Mouse (Mus musculus) intestine, postnatal 0 days (tissue): Measurements from ENCODE around the gene Vasn. TPM values are rescaled to one million over a fixed set of nuclear protein-coding genes. Genes with fewer than 3 reads are reported as not detected.
A peak's percentile ranks its signal among the peaks of the same experiment; 100 is the strongest.

Source experiments
- ATAC-seq: fragments of 200-750 bp; cut with Nextera tagmentation; 2 replicates; pipeline ENCODE4 v1.8.0; 2017; ENCODE audit warnings: mild to moderate bottlenecking, moderate TSS enrichment, moderate library complexity
- H3K27ac ChIP-seq: fragments of 300-500 bp; sonication (generic); 2 replicates; pipeline ENCODE4 v1.5.1; 2014; ENCODE audit warnings: mild to moderate bottlenecking, low read depth, low read length, moderate library complexity
- H3K27me3 ChIP-seq: fragments of 300-500 bp; sonication (generic); replicated peaks from 2 replicates; pipeline ENCODE4 v1.6.1; 2014; ENCODE audit warnings: low read length, mixed read lengths; ENCODE audit not compliant: control insufficient read depth, insufficient read depth
- H3K36me3 ChIP-seq: fragments of 300-500 bp; sonication (generic); 2 replicates; pipeline ENCODE4 v1.6.1; 2014; ENCODE audit warnings: mild to moderate bottlenecking, moderate library complexity; ENCODE audit not compliant: control insufficient read depth, insufficient read depth
- H3K4me1 ChIP-seq: fragments of 300-500 bp; sonication (generic); replicated peaks from 2 replicates; pipeline ENCODE4 v1.6.1; 2014; ENCODE audit warnings: antibody characterized with exemption, low read length, mixed read lengths; ENCODE audit not compliant: control insufficient read depth, insufficient read depth
- H3K4me2 ChIP-seq: fragments of 300-500 bp; sonication (generic); replicated peaks from 2 replicates; pipeline ENCODE4 v1.6.1; 2014; ENCODE audit warnings: low read depth, mild to moderate bottlenecking, moderate library complexity
- H3K4me3 ChIP-seq: fragments of 300-500 bp; sonication (generic); 2 replicates; pipeline ENCODE4 v1.5.1; 2014; ENCODE audit warnings: low read depth, low read length
- H3K9ac ChIP-seq: fragments of 300-500 bp; sonication (generic); 2 replicates; pipeline ENCODE4 v1.6.1; 2014; ENCODE audit warnings: mild to moderate bottlenecking, low read depth, low read length
- H3K9me3 ChIP-seq: fragments of 300-500 bp; sonication (generic); 2 replicates; pipeline ENCODE4 v1.6.1; 2016; ENCODE audit warnings: mixed run types; ENCODE audit not compliant: control insufficient read depth
- CTCF ChIP-seq: sonication (generic); IDR thresholded peaks from 2 replicates; pipeline ENCODE4 v1.5.1; 2016; ENCODE audit warnings: low read depth, mild to moderate bottlenecking, control low read depth, antibody characterized with exemption, moderate library complexity
- whole genome bisulfite sequencing: fragments of 180-500 bp; shearing (Covaris S2); extraction: QIAGEN DNeasy Blood & Tissue Kit; methylation state at CpG from one replicate; pipeline ENCODE4 v1.1.7; 2014; 5-methylcytosine and 5-hydroxymethylcytosine counted together
- polyA plus RNA-seq: library from polyadenylated mRNA; unstranded; fragments of >200 nt; fragmentation: Nextera tagmentation; extraction: Ambion mirVana; gene quantifications from 2 replicates; pipeline ENCODE4 v1.2.1, GENCODE M21; 2015

Vasn gene
- polyA plus RNA-seq, 1 experiment from 2014 or later: 5.0 TPM

DNA sequence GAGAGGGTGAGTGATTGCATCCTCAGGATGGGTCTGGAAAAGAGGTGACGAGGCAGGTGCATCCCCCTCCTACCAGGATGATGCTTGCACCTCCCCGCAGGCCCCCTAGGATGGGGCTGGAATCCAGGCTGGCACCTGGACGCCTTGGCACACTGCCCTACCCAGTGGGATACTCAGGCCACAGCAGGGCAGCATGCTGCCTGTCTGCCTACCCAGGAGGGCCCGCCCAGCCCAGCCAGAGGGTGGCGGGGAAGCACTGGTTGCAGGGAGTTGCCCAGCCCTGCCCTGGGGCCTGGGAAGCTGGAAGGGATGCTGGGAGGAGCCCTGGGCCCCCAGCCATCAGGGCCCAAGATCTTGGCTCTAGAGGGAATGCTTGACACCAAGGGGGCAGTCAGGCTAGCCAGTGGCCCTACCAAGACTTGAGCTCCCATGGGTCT, 44.2 kb upstream of the Vasn start:
- Histone ChIP-seq H3K36me3 (no peaks in the 10 kb centered on the region), H3K27ac (no peak overlapping the region), H3K9me3 (no peaks in the 10 kb centered on the region), H3K4me2 (peak overlapping the region; percentile 96), H3K4me3 (peak overlapping the region; percentile 72), H3K9ac (peak overlapping the region; percentile 80; the same call in 1 of the 2 replicates), H3K27me3 (no peaks in the 10 kb centered on the region), H3K4me1 (peaks cover 5% of the 10 kb centered on the region; the same call in 1 of the 2 replicates)
- WGBS: 12% methylated on average over 5 of the region's 5 CpGs
- no peak for ATAC-seq
- peak; percentile 31; the same call in 1 of the 2 replicates for TF ChIP-seq CTCF

- ATAC-seq: no peak
- no peaks in the 10 kb centered on the region for H3K36me3 ChIP-seq
- no peaks in the 10 kb centered on the region for H3K27me3 ChIP-seq
- no peak for TF ChIP-seq CTCF
- H3K9ac ChIP-seq: peak overlapping the region; percentile 7; the same call in 1 of the 2 replicates
- H3K27ac ChIP-seq: no peak overlapping the region
- H3K4me2 ChIP-seq: peak overlapping the region; percentile 96
- WGBS: 40% methylated on average over 3 of the region's 3 CpGs
- peaks cover 5% of the 10 kb centered on the region; the same call in 1 of the 2 replicates for H3K4me1 ChIP-seq
- peak overlapping the region; percentile 72 for H3K4me3 ChIP-seq
- H3K9me3 ChIP-seq: no peaks in the 10 kb centered on the region
Observed at GRCm38 (mm10) chr16:4596141-4596728, 43.5 kb upstream of the Vasn start.

DNA sequence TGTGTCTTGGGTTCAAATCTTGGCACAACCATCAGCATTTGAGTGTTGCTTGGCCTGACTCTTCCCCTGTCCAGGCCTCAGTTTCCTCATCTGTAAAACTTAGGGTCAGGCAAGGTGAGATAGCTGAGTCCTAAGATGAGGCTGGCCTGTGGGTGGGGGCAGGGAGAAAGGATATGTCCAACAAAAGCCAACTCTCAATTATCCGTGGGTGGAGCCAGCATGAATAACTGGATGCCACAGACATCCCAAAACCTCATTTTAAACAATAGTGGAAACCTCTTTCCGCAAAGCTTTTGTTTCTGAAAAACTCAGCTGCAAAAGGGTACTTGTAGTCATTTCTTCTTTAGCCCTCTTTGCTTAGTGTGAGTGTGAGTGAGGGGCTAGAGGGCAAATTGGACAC, 42.9 kb upstream of the Vasn start:
- Histone ChIP-seq H3K27ac (no peak overlapping the region), H3K27me3 (no peaks in the 10 kb centered on the region), H3K4me2 (peak overlapping the region; percentile 96; the same call in 1 of the 2 replicates), H3K9me3 (no peaks in the 10 kb centered on the region), H3K36me3 (no peaks in the 10 kb centered on the region), H3K4me1 (peaks cover 5% of the 10 kb centered on the region; the same call in 1 of the 2 replicates), H3K4me3 (no peak overlapping the region), H3K9ac (no peak overlapping the region)
- no peak for ATAC-seq
- no peak for TF ChIP-seq CTCF
- 60% methylated on average over 2 of the region's 2 CpGs for WGBS

GRCm38 (mm10) chr16:4597296-4597695, 42.4 kb upstream of the Vasn start:
- Histone ChIP-seq H3K4me3 (no peak overlapping the region), H3K9me3 (no peaks in the 10 kb centered on the region), H3K4me2 (peak overlapping the region; percentile 24; the same call in 1 of the 2 replicates), H3K36me3 (no peaks in the 10 kb centered on the region), H3K9ac (no peak overlapping the region), H3K4me1 (peaks cover 9% of the 10 kb centered on the region; the same call in 1 of the 2 replicates), H3K27me3 (no peaks in the 10 kb centered on the region), H3K27ac (no peak overlapping the region)
- 59% methylated on average over 7 of the region's 7 CpGs for WGBS
- ATAC-seq: no peak
- no peak for TF ChIP-seq CTCF

DNA sequence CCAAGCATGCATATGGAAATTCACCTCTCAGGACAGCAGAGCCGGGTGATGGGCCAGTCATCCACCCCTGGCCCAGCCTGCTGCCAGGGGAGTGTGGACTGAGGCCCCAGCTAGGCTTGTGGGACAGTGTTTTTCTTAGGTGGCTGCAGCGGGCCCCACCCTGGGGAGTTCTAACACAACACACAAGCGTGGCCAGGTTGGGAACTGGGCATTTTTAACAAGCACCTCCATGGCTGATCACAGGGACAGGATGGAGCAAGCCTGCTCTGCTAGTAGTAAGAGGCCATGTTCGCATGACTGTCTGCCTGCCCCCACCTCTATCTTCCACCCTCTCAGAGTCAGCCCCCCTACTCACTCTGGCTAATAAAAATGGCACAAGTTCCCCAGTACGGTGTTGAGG, 41.7 kb upstream of the Vasn start:
- no peak overlapping the region for H3K9ac ChIP-seq
- no peaks in the 10 kb centered on the region for H3K9me3 ChIP-seq
- peaks cover 14% of the 10 kb centered on the region for H3K4me1 ChIP-seq
- H3K27me3 ChIP-seq: no peaks in the 10 kb centered on the region
- no peak overlapping the region for H3K4me3 ChIP-seq
- 75% methylated on average over 5 of the region's 5 CpGs for WGBS
- no peak overlapping the region for H3K4me2 ChIP-seq
- no peak for TF ChIP-seq CTCF
- ATAC-seq: no peak
- no peaks in the 10 kb centered on the region for H3K36me3 ChIP-seq
- H3K27ac ChIP-seq: no peak overlapping the region

DNA sequence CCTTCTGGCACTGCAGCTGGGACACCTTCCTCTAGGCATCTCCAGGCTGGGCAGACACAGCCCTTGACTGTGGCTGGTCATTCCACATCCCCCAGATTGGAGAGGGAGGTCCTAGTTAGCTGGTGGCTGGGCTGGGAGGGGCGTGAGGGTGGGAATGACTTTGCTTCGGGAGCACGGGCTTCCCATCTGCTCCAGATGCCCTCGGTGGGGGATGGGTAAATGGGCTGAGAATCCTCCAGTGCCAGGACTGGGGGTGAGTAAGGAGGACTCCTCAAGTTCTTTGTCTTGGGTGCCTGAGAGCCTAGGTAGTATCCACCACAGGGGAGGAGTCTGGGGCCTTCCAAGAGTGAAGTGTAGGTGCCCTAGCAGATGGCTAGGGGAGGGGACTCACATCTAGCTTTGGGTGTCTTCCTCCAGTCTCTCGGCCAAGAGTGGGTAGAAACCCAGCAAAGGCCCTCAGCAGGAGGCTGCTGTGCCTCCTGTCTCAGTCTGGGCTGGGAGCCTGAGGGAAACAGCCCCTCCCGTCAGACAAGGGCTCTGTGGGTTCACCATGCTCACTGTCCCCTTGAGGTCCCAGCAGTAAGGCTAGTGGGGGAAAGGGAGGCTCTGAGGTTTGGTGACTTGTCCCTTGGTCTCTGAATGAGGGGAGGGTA, 40.7 kb upstream of the Vasn start:
- Histone ChIP-seq H3K9me3 (no peaks in the 10 kb centered on the region), H3K27me3 (no peaks in the 10 kb centered on the region), H3K27ac (no peak overlapping the region), H3K4me2 (no peak overlapping the region), H3K36me3 (no peaks in the 10 kb centered on the region), H3K9ac (no peak overlapping the region), H3K4me3 (no peak overlapping the region), H3K4me1 (peaks cover 18% of the 10 kb centered on the region)
- ATAC-seq: no peak
- TF ChIP-seq CTCF: no peak
- 40% methylated on average over 6 of the region's 6 CpGs for WGBS
